7 mouse cellular contexts compared by ENCODE assay signal in genomic region chr5:140389647-140390046, GRCm38 (mm10). TPM values are rescaled to one million over a fixed set of nuclear protein-coding genes. Genes with fewer than 3 reads are reported as not detected.
A peak's percentile ranks its signal among the peaks of the same experiment; 100 is the strongest.
DNase-seq lines count a peak whose midpoint lies in the region; ATAC-seq and TF ChIP-seq lines count a peak whose summit lies in the region.

No protein-coding gene starts in this region.

- peak overlapping the region; percentile 75 for H3K4me2 ChIP-seq in lung, embryonic 14.5 days
- peak overlapping the region; percentile 96 for H3K4me2 ChIP-seq in limb, embryonic 12.5 days

- no peaks in the 10 kb centered on the region for H3K9me3 ChIP-seq in lung, embryonic 14.5 days (ENCODE audit: low read depth, low read length)
- no peaks in the 10 kb centered on the region for H3K9me3 ChIP-seq in forebrain, embryonic 10.5 days
- no peaks in the 10 kb centered on the region for H3K9me3 ChIP-seq in limb, embryonic 12.5 days

- WGBS in lung, embryonic 14.5 days = 61% methylated on average over 3 of the region's 3 CpGs
- 57% methylated on average over 3 of the region's 3 CpGs for WGBS in forebrain, embryonic 10.5 days
- 68% methylated on average over 3 of the region's 3 CpGs for WGBS in limb, embryonic 12.5 days
- 50% methylated on average over 3 of the region's 3 CpGs for WGBS in small intestine, adult 2 months
- 70% methylated on average over 3 of the region's 3 CpGs for WGBS in thymus, adult 2 months

- H3K9ac ChIP-seq in lung, embryonic 14.5 days = peak overlapping the region; percentile 34
- H3K9ac ChIP-seq in limb, embryonic 12.5 days (replicated peaks) = 0 out of 2 replicates have a peak overlapping the region, but pooled peaks have one; percentile 31

- 0 out of 2 replicates have a peak, but pooled peaks cover 3% of the 10 kb centered on the region for H3K4me1 ChIP-seq in lung, embryonic 14.5 days (ENCODE audit: insufficient read depth)
- H3K4me1 ChIP-seq in forebrain, embryonic 10.5 days = peaks cover 32% of the 10 kb centered on the region
- peaks cover 14% of the 10 kb centered on the region for H3K4me1 ChIP-seq in limb, embryonic 12.5 days (replicated peaks)
- H3K4me1 ChIP-seq in small intestine, adult 2 months (ENCODE audit: control insufficient read depth, insufficient read depth, insufficient read length, low read length) = peaks cover 5% of the 10 kb centered on the region
- peaks cover 11% of the 10 kb centered on the region for H3K4me1 ChIP-seq in thymus, adult 2 months (replicated peaks; ENCODE audit: control insufficient read depth, insufficient read depth, low read length)

- no peaks in the 10 kb centered on the region for H3K27me3 ChIP-seq in lung, embryonic 14.5 days (ENCODE audit: insufficient read depth, low read length)
- H3K27me3 ChIP-seq in forebrain, embryonic 10.5 days (ENCODE audit: poor library complexity, severe bottlenecking) = peaks cover 13% of the 10 kb centered on the region
- no peaks in the 10 kb centered on the region; the same call in 1 of the 2 replicates for H3K27me3 ChIP-seq in limb, embryonic 12.5 days
- H3K27me3 ChIP-seq in small intestine, adult 2 months (ENCODE audit: control insufficient read depth, insufficient read depth, low read length) = no peaks in the 10 kb centered on the region
- no peaks in the 10 kb centered on the region for H3K27me3 ChIP-seq in thymus, adult 2 months (ENCODE audit: control insufficient read depth, insufficient read depth, low read length)

- TF ChIP-seq CTCF in lung, embryonic 14.5 days (IDR thresholded peaks at IDR 0.05; ENCODE audit: low read depth) = no peak
- no peak for TF ChIP-seq CTCF in small intestine, adult 2 months (IDR thresholded peaks at IDR 0.05; ENCODE audit: extremely low read depth, insufficient read length, insufficient replicate concordance, low read depth, low read length)
- no peak for TF ChIP-seq CTCF in thymus, adult 2 months (IDR thresholded peaks at IDR 0.05; ENCODE audit: borderline replicate concordance, control insufficient read depth, extremely low read depth, insufficient read depth, low read length, poor library complexity)

- ATAC-seq in lung, embryonic 14.5 days (ENCODE audit: insufficient read depth) = peak; percentile 53
- ATAC-seq in limb, embryonic 12.5 days (ENCODE audit: insufficient number of reproducible peaks, insufficient read depth, low FRiP score, low TSS enrichment, low read depth) = no peak; the same call in 1 of the 2 replicates

- peak overlapping the region; percentile 72 for H3K4me3 ChIP-seq in lung, embryonic 14.5 days (ENCODE audit: low read depth, low read length)
- peak overlapping the region; percentile 67 for H3K4me3 ChIP-seq in forebrain, embryonic 10.5 days
- peak overlapping the region; percentile 69 for H3K4me3 ChIP-seq in limb, embryonic 12.5 days (replicated peaks)
- H3K4me3 ChIP-seq in small intestine, adult 2 months (ENCODE audit: low read depth, low read length) = peak overlapping the region; percentile 73
- H3K4me3 ChIP-seq in thymus, adult 2 months (ENCODE audit: control insufficient read depth, insufficient read depth, low read length) = no peak overlapping the region

- H3K27ac ChIP-seq in lung, embryonic 14.5 days (ENCODE audit: low read depth) = no peak overlapping the region
- peak overlapping the region; percentile 85 for H3K27ac ChIP-seq in forebrain, embryonic 10.5 days
- no peak overlapping the region for H3K27ac ChIP-seq in limb, embryonic 12.5 days
- no peak overlapping the region for H3K27ac ChIP-seq in small intestine, adult 2 months (ENCODE audit: insufficient read depth, low read depth, low read length)
- H3K27ac ChIP-seq in thymus, adult 2 months (ENCODE audit: control insufficient read depth, insufficient read depth, low read length) = no peak overlapping the region

- DNase-seq in lung, embryonic 14.5 days = no peak
- no peak for DNase-seq in lung, adult 18-20 months
- no peak for DNase-seq in forebrain, embryonic 10.5 days (ENCODE audit: extremely low spot score, low spot score)
- DNase-seq in thymus, adult 18-20 months = no peak
- DNase-seq in thymus, adult 2 months = no peak

- no peaks in the 10 kb centered on the region for H3K36me3 ChIP-seq in lung, embryonic 14.5 days (ENCODE audit: insufficient read depth)
- H3K36me3 ChIP-seq in forebrain, embryonic 10.5 days (replicated peaks) = 0 out of 2 replicates have a peak, but pooled peaks cover 4% of the 10 kb centered on the region
- H3K36me3 ChIP-seq in limb, embryonic 12.5 days = no peaks in the 10 kb centered on the region
- H3K36me3 ChIP-seq in small intestine, adult 2 months (ENCODE audit: control insufficient read depth, insufficient read depth, low read length) = no peaks in the 10 kb centered on the region
- no peaks in the 10 kb centered on the region for H3K36me3 ChIP-seq in thymus, adult 2 months (ENCODE audit: control insufficient read depth, insufficient read depth, low read length)

- TF ChIP-seq POLR2A in small intestine, adult 2 months (IDR thresholded peaks at IDR 0.05; ENCODE audit: low read depth, low read length) = no peak
- no peak for TF ChIP-seq POLR2A in thymus, adult 2 months (IDR thresholded peaks at IDR 0.05; ENCODE audit: control insufficient read depth, extremely low read depth, insufficient read depth, low read length, poor library complexity)

RNA-seq across cellular contexts. Expression of gene Snx8, which starts 0.6 kb away (rescaled TPM):
- 8.3 and 9.5 TPM in 2 replicates for polyA plus RNA-seq in lung, embryonic 14.5 days (2014; fragmentation: Nextera tagmentation; extraction: Ambion mirVana)
- polyA plus RNA-seq in forebrain, embryonic 10.5 days (2016; fragmentation: Nextera tagmentation; extraction: Ambion mirVana) = 27.3 and 28.9 TPM in 2 replicates
- 20.0 and 20.5 TPM in 2 replicates for polyA plus RNA-seq in limb, embryonic 12.5 days (2016; fragmentation: Nextera tagmentation; extraction: Ambion mirVana)
- 5.0 and 6.6 TPM in 2 replicates for polyA plus RNA-seq in small intestine, adult 2 months (2012; rRNA removed)
- polyA plus RNA-seq in thymus, adult 2 months (2012; rRNA removed) = 12.4 and 14.7 TPM in 2 replicates

RNA-seq across cellular contexts. Expression of gene Eif3b, which starts 29.5 kb away (rescaled TPM):
- polyA plus RNA-seq in lung, embryonic 14.5 days (2014; fragmentation: Nextera tagmentation; extraction: Ambion mirVana) = 172 and 184 TPM in 2 replicates
- polyA plus RNA-seq in forebrain, embryonic 10.5 days (2016; fragmentation: Nextera tagmentation; extraction: Ambion mirVana) = 155 and 165 TPM in 2 replicates
- polyA plus RNA-seq in limb, embryonic 12.5 days (2016; fragmentation: Nextera tagmentation; extraction: Ambion mirVana) = 187 and 189 TPM in 2 replicates
- 40.9 and 68.3 TPM in 2 replicates for polyA plus RNA-seq in small intestine, adult 2 months (2012; rRNA removed)
- 114 and 121 TPM in 2 replicates for polyA plus RNA-seq in thymus, adult 2 months (2012; rRNA removed)

RNA-seq across cellular contexts. Expression of gene Gm4869, which starts 55.8 kb away (rescaled TPM):
- polyA plus RNA-seq in lung, embryonic 14.5 days (2014; fragmentation: Nextera tagmentation; extraction: Ambion mirVana) = not detected in 2 replicates
- not detected in 2 replicates for polyA plus RNA-seq in forebrain, embryonic 10.5 days (2016; fragmentation: Nextera tagmentation; extraction: Ambion mirVana)
- polyA plus RNA-seq in limb, embryonic 12.5 days (2016; fragmentation: Nextera tagmentation; extraction: Ambion mirVana) = not detected in 2 replicates
- polyA plus RNA-seq in small intestine, adult 2 months (2012; rRNA removed) = 0.04 TPM in 1 of 2 replicates, not detected in the other
- 0.05 and 0.22 TPM in 2 replicates for polyA plus RNA-seq in thymus, adult 2 months (2012; rRNA removed)

RNA-seq across cellular contexts. Expression of gene Mrm2, which starts 57.9 kb away (rescaled TPM):
- polyA plus RNA-seq in lung, embryonic 14.5 days (2014; fragmentation: Nextera tagmentation; extraction: Ambion mirVana) = 18.3 and 19.9 TPM in 2 replicates
- polyA plus RNA-seq in forebrain, embryonic 10.5 days (2016; fragmentation: Nextera tagmentation; extraction: Ambion mirVana) = 22.9 TPM in 2 replicates
- 21.7 and 25.2 TPM in 2 replicates for polyA plus RNA-seq in limb, embryonic 12.5 days (2016; fragmentation: Nextera tagmentation; extraction: Ambion mirVana)
- 3.2 and 4.3 TPM in 2 replicates for polyA plus RNA-seq in small intestine, adult 2 months (2012; rRNA removed)
- 9.0 and 10.0 TPM in 2 replicates for polyA plus RNA-seq in thymus, adult 2 months (2012; rRNA removed)
